In the genomic region with DNA sequence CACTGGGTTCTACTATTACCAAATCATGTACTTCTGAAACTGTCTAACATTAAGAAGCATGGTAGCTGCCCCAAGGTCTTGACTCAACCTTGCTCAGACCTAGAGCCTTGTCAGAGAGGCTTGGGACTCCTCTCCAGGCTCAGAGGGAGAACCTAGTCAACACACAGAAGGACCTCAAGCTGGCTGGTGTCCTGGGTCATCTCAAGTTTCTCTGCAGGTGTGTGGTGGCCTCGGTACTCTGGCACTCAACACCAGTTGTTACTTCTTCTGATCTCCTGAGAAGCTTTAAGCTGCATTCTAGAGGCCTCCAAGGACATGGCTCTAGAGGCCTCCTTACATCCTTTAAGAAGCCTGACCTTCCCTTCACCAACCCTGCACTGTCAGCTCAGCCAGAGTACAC, we compare ENCODE assay signal across 21 mouse cellular contexts. TPM values are rescaled to one million over a fixed set of nuclear protein-coding genes. Genes with fewer than 3 reads are reported as not detected.
DNase-seq lines count a peak whose midpoint lies in the region.
"Had no signal": no experiment of that assay in that cellular context is flagged by ENCODE, and none has a peak within 500 bp of the region (broad histone marks: within the 10 kb centered on the region; RNA-seq: fewer than 3 reads in every experiment).

No protein-coding gene starts in this region.

- peaks cover 43% of the 10 kb centered on the region for H3K27me3 ChIP-seq in heart, embryonic 10.5 days (ENCODE audit: insufficient read depth, poor library complexity, severe bottlenecking)

- no peak overlapping the region for H3K4me3 ChIP-seq in heart, embryonic 10.5 days

- H3K9me3 ChIP-seq in heart, embryonic 10.5 days, result no peaks in the 10 kb centered on the region
- H3K9me3 ChIP-seq: G1E had no signal

- H3K27ac ChIP-seq in heart, embryonic 10.5 days, result no peak overlapping the region

- intact Hi-C loops in heart, postnatal 10 days (cut with DNase I), result no loop called here

- H3K4me1 ChIP-seq in heart, embryonic 10.5 days, result peaks cover 9% of the 10 kb centered on the region

- H3K36me3 ChIP-seq in heart, embryonic 10.5 days, result no peaks in the 10 kb centered on the region
- H3K36me3 ChIP-seq: G1E had no signal

- DNase-seq in heart, adult 11 months, result peak; percentile 55
- DNase-seq in heart, adult 9 months (ENCODE audit: low spot score in 2 of 2), result no peak
- DNase-seq in heart, embryonic 10.5 days (ENCODE audit: low spot score), result peak; percentile 53
- DNase-seq in heart, postnatal 10 days, result no peak
- DNase-seq: adrenal gland, adult 2 months; adrenal gland, adult 8-10 months; adrenal gland, postnatal 10 days; adrenal gland, postnatal 14 days; adrenal gland, postnatal 25 days; adrenal gland, postnatal 36 days; B cell, adult 2 months; cerebellum, adult 11 months; cerebellum, adult 11-12 months; cerebellum, adult 18-20 months had no signal

- 57% methylated on average over 1 of the region's 1 CpGs for WGBS in heart, embryonic 10.5 days

RNA-seq across cellular contexts. Expression of gene Cplx1, which starts 4.2 kb away (rescaled TPM):
- 0.64 and 0.70 TPM in 2 replicates for polyA plus RNA-seq in heart, embryonic 10.5 days (2016; fragmentation: Nextera tagmentation; extraction: Ambion mirVana)
- total RNA-seq in heart, postnatal 10 days (2021), result under 1 TPM in 1 of 2 experiments, not detected in 1; 0.38 TPM
- total RNA-seq: CH12.LX, MEL had no signal
- polyA plus RNA-seq: activated CD4-positive, CD25-positive, alpha-beta regulatory T cell, adult 4 months; C2C12; CD4-positive, CD25-positive, alpha-beta regulatory T cell, adult 4 months; G1E; Patski had no signal

Comparison
In these comparisons a context has a peak if more than half of its experiments do, and no peak if none do; other contexts are left out.
1. DNase-seq: peak in heart, adult 11 months (single experiment) and heart, embryonic 10.5 days (single experiment); none in heart, adult 9 months (0 of 2) and heart, postnatal 10 days (0 of 2).